Mouse (Mus musculus) MEL (cell line): ENCODE data around the gene Psmd11. TPM values are rescaled to one million over a fixed set of nuclear protein-coding genes. Genes with fewer than 3 reads are reported as not detected.

Experiments used
- DNase-seq: peaks from one replicate; pipeline ENCODE4 v3.0.0; 2011; ENCODE audit warnings: low read depth, low spot score
- H3K27ac ChIP-seq: 2 replicates; pipeline ENCODE4 v1.5.1; 2012; ENCODE audit warnings: low read depth, mild to moderate bottlenecking, control low read depth, low read length, moderate library complexity; ENCODE audit not compliant: control insufficient read depth
- H3K27me3 ChIP-seq, 2 experiments: fragments of 150-350 bp in 1 of 2; sonication (generic) in 1 of 2; 2 replicates each; pipeline ENCODE4 v1.6.1; 2012; ENCODE audit warnings: low read length in 2 of 2, mild to moderate bottlenecking in 2 of 2, improper control_type of control experiment in 1 of 2, moderate library complexity in 1 of 2; ENCODE audit not compliant: insufficient read depth in 2 of 2, control insufficient read depth in 1 of 2
- H3K36me3 ChIP-seq, 2 experiments: 2 replicates each; pipeline ENCODE4 v1.6.1; 2012 to 2014; ENCODE audit warnings: low read length in 2 of 2, improper control_type of control experiment in 1 of 2, inconsistent platforms in 1 of 2, mild to moderate bottlenecking in 1 of 2; ENCODE audit not compliant: insufficient read depth in 2 of 2, control insufficient read depth in 1 of 2
- H3K4me1 ChIP-seq, 2 experiments: fragments of 150-350 bp in 1 of 2; sonication (generic) in 1 of 2; 2 replicates each; pipeline ENCODE4 v1.6.1; 2012; ENCODE audit warnings: low read length in 2 of 2, improper control_type of control experiment in 1 of 2, mild to moderate bottlenecking in 1 of 2; ENCODE audit not compliant: insufficient read depth in 2 of 2, control insufficient read depth in 1 of 2
- H3K4me3 ChIP-seq, 2 experiments: fragments of 150-350 bp in 1 of 2; sonication (generic) in 1 of 2; 2 replicates each; pipeline ENCODE4 v1.5.1; 2012; ENCODE audit warnings: low read depth in 2 of 2, low read length in 2 of 2, mild to moderate bottlenecking in 2 of 2, moderate library complexity in 2 of 2, control low read depth in 1 of 2, improper control_type of control experiment in 1 of 2; ENCODE audit not compliant: control insufficient read depth in 1 of 2, insufficient read depth in 1 of 2
- H3K79me2 ChIP-seq: 2 replicates; pipeline ENCODE4 v1.6.1; 2012; ENCODE audit warnings: mild to moderate bottlenecking, low read length, moderate library complexity; ENCODE audit not compliant: control insufficient read depth, poor library complexity, insufficient read depth
- H3K9ac ChIP-seq: 2 replicates; pipeline ENCODE4 v1.6.1; 2012; ENCODE audit warnings: low read depth, mild to moderate bottlenecking, control low read depth, low read length, moderate library complexity; ENCODE audit not compliant: control insufficient read depth, poor library complexity, severe bottlenecking
- H3K9me3 ChIP-seq: fragments of 150-350 bp; sonication (generic); replicated peaks from 2 replicates; pipeline ENCODE4 v1.6.1; 2012; ENCODE audit warnings: mild to moderate bottlenecking, low read length, improper control_type of control experiment, moderate library complexity; ENCODE audit not compliant: insufficient read depth
- BHLHE40 ChIP-seq: IDR thresholded peaks from 2 replicates; pipeline ENCODE4 v1.6.1; 2012; ENCODE audit warnings: low read depth, mild to moderate bottlenecking, inconsistent platforms, low read length, improper control_type of control experiment, borderline replicate concordance
- CHD2 ChIP-seq: IDR thresholded peaks from 2 replicates; pipeline ENCODE4 v1.6.1; 2011; ENCODE audit warnings: low read length, improper control_type of control experiment
- E2F4 ChIP-seq: IDR thresholded peaks from 2 replicates; pipeline ENCODE4 v1.6.1; 2011; ENCODE audit warnings: low read depth, low read length, improper control_type of control experiment, borderline replicate concordance
- ELF1 ChIP-seq: IDR thresholded peaks from 2 replicates; pipeline ENCODE4 v1.6.1; 2014; ENCODE audit warnings: low read depth, mild to moderate bottlenecking, inconsistent platforms, low read length, improper control_type of control experiment, moderate library complexity
- EP300 ChIP-seq, 2 experiments: IDR thresholded peaks; 2 replicates each; pipeline ENCODE4 v1.6.1; 2011; ENCODE audit warnings: improper control_type of control experiment in 2 of 2, low read length in 2 of 2, low read depth in 1 of 2, mild to moderate bottlenecking in 1 of 2
- ETS1 ChIP-seq: IDR thresholded peaks from 2 replicates; pipeline ENCODE4 v1.6.1; 2012; ENCODE audit warnings: low read depth, mild to moderate bottlenecking, inconsistent platforms, low read length, improper control_type of control experiment, moderate library complexity
- GATA1 ChIP-seq: IDR thresholded peaks from 2 replicates; pipeline ENCODE4 v1.6.1; 2011; ENCODE audit warnings: low read depth, low read length, improper control_type of control experiment
- HCFC1 ChIP-seq: IDR thresholded peaks from 2 replicates; pipeline ENCODE4 v1.6.1; 2012; ENCODE audit warnings: low read depth, mild to moderate bottlenecking, inconsistent platforms, low read length, improper control_type of control experiment, moderate library complexity
- JUND ChIP-seq: IDR thresholded peaks from 2 replicates; pipeline ENCODE4 v1.6.1; 2011; ENCODE audit warnings: low read depth, mild to moderate bottlenecking, improper control_type of control experiment, low read length
- MEF2A ChIP-seq: IDR thresholded peaks from 2 replicates; pipeline ENCODE4 v1.6.1; 2014; ENCODE audit warnings: low read depth, mild to moderate bottlenecking, inconsistent platforms, low read length, improper control_type of control experiment; ENCODE audit not compliant: poor library complexity, insufficient replicate concordance, severe bottlenecking; ENCODE audit errors: extremely low read depth
- MXI1 ChIP-seq: IDR thresholded peaks from 2 replicates; pipeline ENCODE4 v1.6.1; 2011; ENCODE audit warnings: mild to moderate bottlenecking, low read depth, low read length, improper control_type of control experiment
- MYB ChIP-seq: IDR thresholded peaks from 2 replicates; pipeline ENCODE4 v1.6.1; 2011; ENCODE audit warnings: mild to moderate bottlenecking, low read depth, low read length, improper control_type of control experiment
- MYC ChIP-seq: IDR thresholded peaks from 2 replicates; pipeline ENCODE4 v1.6.1; 2011; ENCODE audit warnings: low read depth, mild to moderate bottlenecking, low read length, improper control_type of control experiment, moderate library complexity
- NRF1 ChIP-seq: IDR thresholded peaks from 2 replicates; pipeline ENCODE4 v1.6.1; 2014; ENCODE audit warnings: low read depth, mild to moderate bottlenecking, inconsistent platforms, low read length, improper control_type of control experiment, moderate library complexity; ENCODE audit not compliant: poor library complexity, insufficient read depth, severe bottlenecking
- POLR2AphosphoS2 ChIP-seq: IDR thresholded peaks from 2 replicates; pipeline ENCODE4 v1.6.1; 2011; ENCODE audit warnings: low read length, improper control_type of control experiment
- POLR2AphosphoS5 ChIP-seq: IDR thresholded peaks from 2 replicates; pipeline ENCODE4 v1.6.1; 2012; ENCODE audit warnings: low read depth, borderline replicate concordance, mild to moderate bottlenecking, inconsistent platforms, low read length, moderate library complexity, mixed read lengths
- SMC3 ChIP-seq: IDR thresholded peaks from 2 replicates; pipeline ENCODE4 v1.6.1; 2011; ENCODE audit warnings: low read depth, low read length, improper control_type of control experiment
- TBP ChIP-seq: IDR thresholded peaks from 2 replicates; pipeline ENCODE4 v1.8.0; 2011; ENCODE audit warnings: low read depth, low read length, improper control_type of control experiment
- TCF12 ChIP-seq: IDR thresholded peaks from 2 replicates; pipeline ENCODE4 v1.6.1; 2014; ENCODE audit warnings: low read depth, mild to moderate bottlenecking, inconsistent platforms, low read length, improper control_type of control experiment, moderate library complexity
- UBTF ChIP-seq: IDR thresholded peaks from 2 replicates; pipeline ENCODE4 v1.6.1; 2012; ENCODE audit warnings: low read depth, mild to moderate bottlenecking, inconsistent platforms, low read length, improper control_type of control experiment, moderate library complexity, borderline replicate concordance; ENCODE audit not compliant: insufficient read depth
- USF1 ChIP-seq: IDR thresholded peaks from 2 replicates; pipeline ENCODE4 v1.6.1; 2014; ENCODE audit warnings: low read depth, mild to moderate bottlenecking, inconsistent platforms, low read length, improper control_type of control experiment, moderate library complexity
- ZMIZ1 ChIP-seq: IDR thresholded peaks from 2 replicates; pipeline ENCODE4 v1.6.1; 2012; ENCODE audit warnings: low read depth, mild to moderate bottlenecking, inconsistent platforms, low read length, improper control_type of control experiment, moderate library complexity
- ZNF384 ChIP-seq: IDR thresholded peaks from 2 replicates; pipeline ENCODE4 v1.6.1; 2012; ENCODE audit warnings: low read depth, mild to moderate bottlenecking, inconsistent platforms, low read length, improper control_type of control experiment
- polyA plus RNA-seq, 2 experiments: library from polyadenylated mRNA; stranded (reverse) in 1 of 2; unstranded in 1 of 2; fragments of >175 nt in 1 of 2; fragments of >200 nt in 1 of 2; gene quantifications; 2 replicates each; pipeline versions ENCODE4 v1.2.1 to v1.2.4; 2012; ENCODE audit warnings: low replicate concordance in 2 of 2, low read depth in 1 of 2; ENCODE audit not compliant: insufficient read length in 2 of 2, insufficient read depth in 1 of 2, missing spikeins in 1 of 2
- total RNA-seq: library from RNA; depleted of rRNA; stranded (reverse); fragments of 300-350 nt; gene quantifications from 2 replicates; pipeline ENCODE4 v1.2.3, GENCODE M21; 2012

Gene Psmd11
- total and polyA plus RNA-seq, 3 experiments: 110 to 324 (median 184) TPM

DNA sequence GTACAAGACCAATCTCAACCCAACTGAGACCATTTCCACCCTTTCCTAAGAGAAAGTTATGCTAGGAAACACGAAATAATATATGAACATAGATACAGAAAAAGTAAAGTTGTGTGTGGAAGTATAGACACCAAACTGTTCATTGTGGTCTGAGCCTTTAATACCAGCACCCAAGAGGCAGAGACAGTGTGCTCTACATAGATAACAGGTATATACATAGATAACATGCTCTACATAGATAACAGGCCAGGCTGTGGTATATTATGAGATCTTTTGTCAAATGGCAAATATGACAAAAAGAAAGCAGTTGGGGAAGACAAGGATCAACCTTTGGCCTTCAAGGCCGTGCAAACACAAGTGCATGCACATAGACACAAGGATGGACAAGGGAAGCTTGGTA, 18.0 kb upstream of the Psmd11 start (continued):
- TF ChIP-seq TCF12: peak; percentile 94
- 0 out of 2 replicates have a peak, but pooled peaks have one; percentile 14 for TF ChIP-seq MYC
- 0 out of 2 replicates have a peak, but pooled peaks have one; percentile 22 for TF ChIP-seq MEF2A
- TF ChIP-seq JUND: no peak
- peak; percentile 92 to 96 for TF ChIP-seq EP300 (IDR thresholded peaks at IDR 0.05; ENCODE audit: low read depth in 1 of 2, low read length in 2 of 2)
- no peak for TF ChIP-seq ELF1
- no peak for TF ChIP-seq POLR2AphosphoS5
- TF ChIP-seq E2F4: no peak
- no peak for TF ChIP-seq USF1
- TF ChIP-seq ZMIZ1: peak; percentile 56
- TF ChIP-seq UBTF: no peak
- TF ChIP-seq SMC3: peak; percentile 24; the same call in 1 of the 2 replicates
- peak; percentile 98 for TF ChIP-seq GATA1
- TF ChIP-seq ZNF384: peak; percentile 58
- TF ChIP-seq POLR2AphosphoS2: peak; percentile 70
- TF ChIP-seq MXI1: 0 out of 2 replicates have a peak, but pooled peaks have one; percentile 47
- TF ChIP-seq HCFC1: peak; percentile 58
- TF ChIP-seq CHD2: peak; percentile 57; the same call in 1 of the 2 replicates
- 0 out of 2 replicates have a peak, but pooled peaks have one; percentile 5 for TF ChIP-seq NRF1
- no peak for TF ChIP-seq TBP

- DNase-seq: peak; percentile 51
- Histone ChIP-seq H3K4me1 (peaks cover 12 to 18% of the 10 kb centered on the region in 2 experiments), H3K79me2 (no peaks in the 10 kb centered on the region), H3K27ac (no peak overlapping the region), H3K27me3 (no peaks in the 10 kb centered on the region), H3K9me3 (no peaks in the 10 kb centered on the region), H3K9ac (no peak overlapping the region), H3K36me3 (peaks cover 0 to 22% of the 10 kb centered on the region in 2 experiments; a peak in 3 of 4 replicates), H3K4me3 (no peak overlapping the region)
- no peak for TF ChIP-seq ETS1
- TF ChIP-seq JUND: no peak
- no peak for TF ChIP-seq EP300 (IDR thresholded peaks at IDR 0.05; ENCODE audit: low read depth in 1 of 2, low read length in 2 of 2)
- TF ChIP-seq E2F4: no peak
- TF ChIP-seq MYB: no peak
- TF ChIP-seq TBP: no peak
- no peak for TF ChIP-seq UBTF
- no peak for TF ChIP-seq BHLHE40
- TF ChIP-seq SMC3: no peak
Observed at GRCm38 (mm10) chr11:80417085-80417484, 11.3 kb upstream of the Psmd11 start.
